Mouse (Mus musculus) testis, adult 2 months (tissue): ENCODE measurements at regions not wholly inside any gene's neighbourhood (a gene's known extent, or its start where the extent isn't known, plus 50 kb on each side); places are given as distances from the start of the nearest gene placed in this dataset.

Experiments used
- CTCF ChIP-seq: fragments of 200-500 bp; IDR thresholded peaks from 2 replicates; pipeline ENCODE4 v1.5.1; 2012; ENCODE audit warnings: low read depth, mild to moderate bottlenecking, inconsistent platforms, low read length, moderate library complexity; ENCODE audit not compliant: control insufficient read depth, insufficient read depth, insufficient replicate concordance
- POLR2A ChIP-seq: fragments of 200-500 bp; IDR thresholded peaks from 2 replicates; pipeline ENCODE4 v1.6.1; 2012; ENCODE audit warnings: low read depth, mild to moderate bottlenecking, inconsistent platforms, low read length, moderate library complexity; ENCODE audit not compliant: control insufficient read depth

GRCm38 (mm10) chr15:97505715-97506114, 199.9 kb downstream of the Rpap3 start:
- TF ChIP-seq CTCF (no peak), POLR2A (no peak)
